Mouse (Mus musculus): ENCODE measurements around the gene Fam213a. TPM values are rescaled to one million over a fixed set of nuclear protein-coding genes. Genes with fewer than 3 reads are reported as not detected.

Gene Fam213a
- total and polyA plus RNA-seq, 2 experiments from 2014 or later = 50.0 to 124 TPM

DNA sequence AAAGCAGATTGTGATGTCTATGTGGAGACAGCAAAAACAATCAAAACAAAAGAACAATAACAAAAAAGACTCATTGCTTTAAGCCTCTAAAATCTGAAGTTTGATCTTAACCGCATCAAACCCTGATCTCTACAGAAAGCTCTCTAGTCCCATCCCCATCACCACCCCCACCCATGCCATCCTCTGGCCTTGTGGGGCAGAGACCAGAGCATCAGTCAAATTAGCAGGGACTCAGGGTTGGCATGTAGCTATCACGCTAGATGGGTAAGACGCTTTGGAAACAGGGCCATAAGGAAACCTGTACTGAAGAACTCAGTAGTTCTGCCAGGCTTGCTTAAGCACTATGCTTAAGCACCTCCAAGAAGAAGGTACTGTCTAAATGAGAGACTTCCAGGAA is 49.4 kb downstream of the Fam213a start:
- WGBS = 92% methylated on average over 3 of the region's 3 CpGs
- Histone ChIP-seq H3K4me2 (ENCODE audit: low read depth, low read length, poor library complexity, severe bottlenecking) (no peak overlapping the region), H3K9ac (replicated peaks; ENCODE audit: low read length, poor library complexity, severe bottlenecking) (no peak overlapping the region), H3K4me1 (ENCODE audit: insufficient read depth, low read length) (peaks cover 5% of the 10 kb centered on the region), H3K36me3 (ENCODE audit: insufficient read depth, low read length) (no peaks in the 10 kb centered on the region), H3K27ac (ENCODE audit: low read depth, low read length) (no peak overlapping the region), H3K27me3 (ENCODE audit: insufficient read depth, low read length) (no peaks in the 10 kb centered on the region), H3K9me3 (ENCODE audit: low read length) (no peaks in the 10 kb centered on the region), H3K4me3 (ENCODE audit: low read depth, low read length) (no peak overlapping the region)
- DNase-seq (ENCODE audit: low spot score) = no peak
- no peak for TF ChIP-seq CTCF (IDR thresholded peaks at IDR 0.05)
- ATAC-seq (ENCODE audit: low FRiP score) = no peak

DNA sequence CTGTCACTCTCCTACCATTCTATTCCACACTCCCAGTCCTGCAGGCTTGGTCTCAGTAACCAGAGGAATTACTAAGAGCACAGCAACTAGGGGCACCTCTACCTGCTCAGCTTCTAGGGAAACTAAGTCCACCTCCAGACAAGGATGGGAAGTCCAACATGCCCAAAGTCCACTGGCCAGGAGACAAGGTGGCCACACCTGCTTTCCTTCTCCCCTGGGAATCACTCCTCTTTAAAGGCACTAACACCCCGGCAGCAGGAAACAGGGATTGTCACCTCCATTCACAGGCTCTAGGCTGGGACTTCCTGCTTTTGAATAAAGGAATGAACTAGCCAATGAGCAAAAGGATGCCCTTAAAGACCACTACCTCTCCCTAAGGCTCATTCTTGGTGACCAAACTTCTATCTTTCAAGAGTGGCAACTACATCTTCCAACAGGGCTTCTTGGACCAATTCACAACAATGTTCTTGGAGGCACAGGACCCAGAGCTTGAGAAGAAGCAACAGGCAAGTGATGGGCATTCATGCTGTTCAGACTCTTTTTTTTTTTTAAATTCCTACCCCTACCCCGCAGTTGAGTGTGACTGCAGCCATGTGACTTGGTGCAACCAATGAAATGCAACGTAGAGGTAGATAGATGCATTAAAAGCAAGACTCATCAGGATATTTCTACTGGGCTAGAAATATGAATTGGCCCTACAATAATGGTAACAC is 49.9 kb downstream of the Fam213a start:
- Histone ChIP-seq H3K4me1 (ENCODE audit: insufficient read depth, low read length) (peaks cover 10% of the 10 kb centered on the region), H3K36me3 (ENCODE audit: insufficient read depth, low read length) (no peaks in the 10 kb centered on the region), H3K4me2 (ENCODE audit: low read depth, low read length, poor library complexity, severe bottlenecking) (no peak overlapping the region), H3K4me3 (ENCODE audit: low read depth, low read length) (no peak overlapping the region), H3K9me3 (ENCODE audit: low read length) (no peaks in the 10 kb centered on the region), H3K27me3 (ENCODE audit: insufficient read depth, low read length) (no peaks in the 10 kb centered on the region), H3K27ac (ENCODE audit: low read depth, low read length) (no peak overlapping the region), H3K9ac (replicated peaks; ENCODE audit: low read length, poor library complexity, severe bottlenecking) (no peak overlapping the region)
- 83% methylated on average over 3 of the region's 3 CpGs for WGBS
- ATAC-seq (ENCODE audit: low FRiP score) (no peak), DNase-seq (ENCODE audit: low spot score) (no peak)
- no peak for TF ChIP-seq CTCF (IDR thresholded peaks at IDR 0.05)

DNA sequence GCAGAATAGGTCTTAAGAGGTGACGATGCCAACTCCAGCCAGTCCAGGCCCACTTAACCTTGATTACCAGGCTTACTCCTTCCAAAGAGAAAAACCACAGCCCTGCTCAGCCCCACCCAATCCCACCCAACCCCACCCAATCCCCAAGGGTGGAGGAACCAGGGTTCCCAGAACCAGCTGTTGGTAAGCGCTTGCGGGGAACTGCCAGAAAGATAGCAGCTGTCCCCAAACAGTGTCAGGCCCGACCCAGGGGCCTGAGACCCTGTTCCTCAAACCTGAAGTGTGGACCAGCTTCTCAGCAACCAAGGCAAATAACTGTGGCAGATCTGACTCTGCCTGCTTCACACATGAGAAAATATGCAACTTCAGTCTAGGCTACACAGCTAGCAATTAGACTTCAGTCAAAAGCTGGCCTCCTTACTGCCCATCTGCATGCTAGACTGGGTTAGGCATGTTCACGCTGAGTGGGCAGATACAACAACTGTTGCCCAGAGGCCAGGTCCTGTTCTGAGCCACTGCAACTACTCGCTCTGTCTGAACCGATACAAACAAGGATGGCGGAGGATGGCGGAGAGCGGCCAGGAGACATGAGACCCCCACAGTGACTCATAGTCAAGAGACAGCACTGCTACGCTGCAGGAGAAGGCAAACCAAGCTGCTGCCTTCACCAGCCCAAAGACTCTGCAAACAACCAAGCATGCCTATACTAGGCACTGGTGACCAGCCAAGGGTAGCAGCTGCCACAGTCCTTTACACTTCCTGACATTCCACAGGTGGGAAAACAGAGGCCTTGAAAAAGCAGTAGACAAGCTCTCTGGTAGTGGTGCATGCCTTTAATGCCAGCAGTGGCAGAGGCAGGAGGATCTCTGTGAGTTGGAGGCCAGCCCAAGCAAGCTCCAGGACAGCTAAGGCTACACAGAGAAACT is 51.0 kb downstream of the Fam213a start:
- H3K4me2 ChIP-seq (ENCODE audit: low read depth, low read length, poor library complexity, severe bottlenecking) = no peak overlapping the region
- no peaks in the 10 kb centered on the region for H3K27me3 ChIP-seq (ENCODE audit: insufficient read depth, low read length)
- no peak for TF ChIP-seq CTCF (IDR thresholded peaks at IDR 0.05)
- peaks cover 17% of the 10 kb centered on the region for H3K4me1 ChIP-seq (ENCODE audit: insufficient read depth, low read length)
- ATAC-seq (ENCODE audit: low FRiP score) (no peak), DNase-seq (ENCODE audit: low spot score) (no peak)
- no peak overlapping the region for H3K27ac ChIP-seq (ENCODE audit: low read depth, low read length)
- H3K4me3 ChIP-seq (ENCODE audit: low read depth, low read length) = no peak overlapping the region
- no peak overlapping the region for H3K9ac ChIP-seq (replicated peaks; ENCODE audit: low read length, poor library complexity, severe bottlenecking)
- WGBS = 76% methylated on average over 11 of the region's 11 CpGs
- H3K9me3 ChIP-seq (ENCODE audit: low read length) = no peaks in the 10 kb centered on the region
- no peaks in the 10 kb centered on the region for H3K36me3 ChIP-seq (ENCODE audit: insufficient read depth, low read length)

DNA sequence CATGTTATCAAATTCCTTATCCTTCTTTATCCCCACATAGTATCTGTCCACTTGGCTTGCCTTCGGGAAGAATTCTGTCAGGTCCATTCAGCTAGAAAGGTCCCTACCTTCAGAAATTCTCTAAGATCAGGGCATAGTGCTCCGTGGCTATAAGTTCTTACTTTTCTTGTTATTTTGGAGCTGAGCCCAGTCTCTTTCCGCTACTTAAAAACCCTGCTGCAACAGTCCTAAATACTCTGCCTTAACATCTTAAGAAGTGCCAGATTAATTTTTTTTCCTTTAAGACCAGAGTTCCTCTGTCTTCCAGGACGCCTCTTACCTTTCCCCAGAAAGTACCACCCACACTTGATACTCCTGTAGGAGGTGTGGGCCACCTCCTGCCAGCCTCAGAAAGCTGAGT is 53.4 kb downstream of the Fam213a start:
- 34% methylated on average over 4 of the region's 4 CpGs for WGBS
- no peak for DNase-seq (ENCODE audit: low spot score)
- no peak for ATAC-seq (ENCODE audit: low FRiP score)
- no peak for TF ChIP-seq CTCF (IDR thresholded peaks at IDR 0.05)
- Histone ChIP-seq H3K9me3 (ENCODE audit: low read length) (no peaks in the 10 kb centered on the region), H3K27me3 (ENCODE audit: insufficient read depth, low read length) (no peaks in the 10 kb centered on the region), H3K4me1 (ENCODE audit: insufficient read depth, low read length) (peaks cover 30% of the 10 kb centered on the region; the same call in 1 of the 2 replicates), H3K4me2 (ENCODE audit: low read depth, low read length, poor library complexity, severe bottlenecking) (no peak overlapping the region), H3K4me3 (ENCODE audit: low read depth, low read length) (no peak overlapping the region), H3K36me3 (ENCODE audit: insufficient read depth, low read length) (no peaks in the 10 kb centered on the region), H3K27ac (ENCODE audit: low read depth, low read length) (no peak overlapping the region), H3K9ac (replicated peaks; ENCODE audit: low read length, poor library complexity, severe bottlenecking) (no peak overlapping the region)

DNA sequence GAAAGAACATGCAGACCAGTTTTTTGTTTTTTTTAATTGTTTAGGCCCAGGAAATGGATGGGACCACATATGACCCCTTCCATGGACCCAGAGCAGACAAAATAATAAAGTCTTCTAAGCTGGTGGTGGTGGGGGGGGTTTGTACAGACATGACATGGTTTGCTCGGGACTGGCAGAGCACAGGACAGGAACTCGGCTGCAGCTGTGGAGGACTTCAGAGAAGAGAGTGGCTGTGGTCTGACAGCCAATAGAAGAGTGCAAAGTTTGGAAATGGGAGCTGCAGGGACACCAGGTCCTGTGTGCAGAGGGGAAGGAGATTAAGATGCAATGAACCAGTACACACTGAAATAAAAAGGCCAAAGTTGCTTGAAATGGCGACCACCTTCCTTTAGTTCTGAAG is 54.0 kb downstream of the Fam213a start:
- Histone ChIP-seq H3K36me3 (ENCODE audit: insufficient read depth, low read length) (no peaks in the 10 kb centered on the region), H3K4me1 (ENCODE audit: insufficient read depth, low read length) (peaks cover 35% of the 10 kb centered on the region; the same call in 1 of the 2 replicates), H3K27me3 (ENCODE audit: insufficient read depth, low read length) (no peaks in the 10 kb centered on the region), H3K9ac (replicated peaks; ENCODE audit: low read length, poor library complexity, severe bottlenecking) (no peak overlapping the region), H3K4me3 (ENCODE audit: low read depth, low read length) (no peak overlapping the region), H3K9me3 (ENCODE audit: low read length) (no peaks in the 10 kb centered on the region), H3K27ac (ENCODE audit: low read depth, low read length) (no peak overlapping the region), H3K4me2 (ENCODE audit: low read depth, low read length, poor library complexity, severe bottlenecking) (no peak overlapping the region)
- TF ChIP-seq CTCF (IDR thresholded peaks at IDR 0.05) = no peak
- ATAC-seq (ENCODE audit: low FRiP score) (no peak), DNase-seq (ENCODE audit: low spot score) (no peak)
- WGBS = 38% methylated on average over 3 of the region's 3 CpGs

DNA sequence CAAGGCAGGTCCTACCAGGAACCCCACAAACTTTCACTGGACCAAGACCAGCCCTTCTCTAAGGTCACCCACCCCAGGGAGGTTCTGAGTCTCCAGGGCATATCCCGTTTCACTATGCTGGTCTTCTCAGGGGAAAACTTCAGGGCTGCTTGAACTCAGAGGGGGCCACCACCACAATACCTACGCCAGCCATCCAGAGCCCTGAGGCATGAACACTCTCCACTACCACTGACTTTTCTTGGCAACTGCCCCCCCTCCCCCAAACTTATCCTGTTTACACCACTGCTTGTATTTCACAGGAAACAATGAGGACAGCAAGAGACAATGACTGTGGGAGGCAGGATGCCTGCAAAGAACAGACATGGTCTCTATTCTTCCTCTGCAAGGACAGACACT is 54.6 kb downstream of the Fam213a start:
- H3K9ac ChIP-seq (replicated peaks; ENCODE audit: low read length, poor library complexity, severe bottlenecking) = no peak overlapping the region
- H3K36me3 ChIP-seq (ENCODE audit: insufficient read depth, low read length) = no peaks in the 10 kb centered on the region
- H3K4me2 ChIP-seq (ENCODE audit: low read depth, low read length, poor library complexity, severe bottlenecking) = no peak overlapping the region
- no peak overlapping the region for H3K4me3 ChIP-seq (ENCODE audit: low read depth, low read length)
- no peaks in the 10 kb centered on the region for H3K9me3 ChIP-seq (ENCODE audit: low read length)
- ATAC-seq (ENCODE audit: low FRiP score) (no peak), DNase-seq (ENCODE audit: low spot score) (no peak)
- peaks cover 33% of the 10 kb centered on the region; the same call in 1 of the 2 replicates for H3K4me1 ChIP-seq (ENCODE audit: insufficient read depth, low read length)
- TF ChIP-seq CTCF (IDR thresholded peaks at IDR 0.05) = no peak
- no peaks in the 10 kb centered on the region for H3K27me3 ChIP-seq (ENCODE audit: insufficient read depth, low read length)
- no peak overlapping the region for H3K27ac ChIP-seq (ENCODE audit: low read depth, low read length)
- WGBS = 50% methylated on average over 2 of the region's 2 CpGs

Measured in midbrain, postnatal 0 days (tissue).